Mouse (Mus musculus): ENCODE measurements around the gene Sox6.
"Not testable (repeated sequence)": the region's sequence is repeated elsewhere in the genome, so short reads cannot be mapped to it uniquely, and the experiment has no call there.

Gene Sox6

DNA sequence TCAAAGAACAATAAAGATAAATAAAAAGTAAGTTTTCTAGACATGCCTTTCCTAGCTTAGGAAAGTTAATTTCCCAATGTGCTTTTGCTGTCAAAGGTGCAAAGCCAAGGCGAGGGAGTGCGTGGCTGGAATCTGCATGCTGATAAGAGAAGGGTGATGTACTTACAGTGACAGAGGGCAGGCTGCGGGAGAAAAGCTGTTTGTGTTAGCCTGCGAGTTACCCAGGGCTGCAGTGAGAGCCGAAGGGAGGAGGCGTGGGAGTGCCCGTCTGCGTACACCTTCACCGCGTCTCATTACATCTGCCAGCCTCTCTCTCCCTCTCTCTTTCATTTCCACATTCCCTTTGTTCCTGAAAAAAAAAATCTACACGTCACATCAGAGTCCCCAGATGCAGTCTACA, at the start of gene Sox6:
Gene Sox6, minus strand, starts transcription at position 286 of the 400 bp plus-strand sequence.
- DNase-seq: no peak

DNA sequence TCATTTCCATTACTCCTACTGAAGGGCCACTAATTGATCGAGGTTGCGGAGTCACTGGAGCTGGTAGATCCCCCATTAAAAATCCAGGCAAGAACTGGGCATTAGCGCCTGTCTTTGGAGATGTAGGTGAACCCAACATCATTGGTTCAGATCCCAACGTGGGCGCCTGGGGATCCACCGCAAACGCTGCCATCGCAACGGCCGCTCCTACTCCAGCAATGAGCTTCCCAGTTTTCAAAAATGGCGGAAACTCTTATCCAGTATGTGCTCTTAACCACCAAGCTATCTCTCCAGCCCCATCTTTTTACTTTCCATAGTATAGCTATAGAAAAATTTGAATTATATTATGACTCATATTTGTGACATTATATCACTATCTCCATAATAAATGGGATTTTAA, 45.8 kb upstream of the Sox6 start, which contains the start of gene Gm4353:
Gene Gm4353, minus strand, starts transcription at position 270 of the 400 bp plus-strand sequence.
- not testable (repeated sequence) for DNase-seq

DNA sequence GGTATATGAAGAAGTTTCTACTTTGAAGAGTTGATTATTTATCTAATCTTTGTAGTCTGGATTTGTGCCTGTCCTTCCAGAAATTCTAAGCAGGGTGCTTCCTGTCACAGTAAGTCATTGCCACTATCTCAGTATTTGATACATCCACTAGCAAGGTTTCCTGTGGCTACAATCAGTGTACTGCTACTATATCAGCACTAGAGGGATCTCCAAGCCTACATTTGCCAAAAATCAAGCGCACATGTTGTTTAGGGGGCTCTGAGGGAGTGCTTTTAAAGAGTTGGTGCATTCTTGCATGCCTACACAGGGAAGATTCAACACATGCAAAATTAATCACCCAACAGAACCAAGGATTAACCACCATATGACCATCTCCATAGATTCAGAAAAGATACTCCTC, 22.1 kb upstream of the Sox6 start:
- DNase-seq: no peak

DNA sequence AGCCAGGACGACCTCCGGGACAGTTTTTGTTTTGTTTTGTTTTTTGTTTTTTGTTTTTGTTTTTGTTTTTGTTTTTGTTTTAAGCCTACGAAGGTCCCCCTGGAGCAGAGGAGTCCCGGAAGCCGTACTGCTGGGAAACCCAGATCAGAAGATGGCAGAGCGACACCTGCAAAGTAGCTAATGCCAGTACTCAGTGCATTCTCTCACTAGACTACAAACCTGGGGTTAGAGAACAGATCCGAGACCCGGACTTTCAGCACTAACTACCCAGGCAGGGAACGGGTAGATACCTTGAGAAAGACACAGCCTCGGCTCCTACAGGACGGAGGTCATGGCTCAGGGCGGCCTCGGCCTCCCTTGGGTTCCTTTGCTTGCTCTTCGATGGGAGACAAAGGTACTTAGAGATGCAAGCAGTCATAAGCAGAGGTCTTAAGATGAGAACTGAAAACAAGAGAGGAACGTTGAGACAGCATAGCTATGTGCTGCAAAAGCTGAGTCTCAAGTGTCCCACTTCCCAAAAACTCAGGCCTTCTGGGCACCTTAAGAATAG, 1.9 kb upstream of the Sox6 start:
- no peak for DNase-seq

DNA sequence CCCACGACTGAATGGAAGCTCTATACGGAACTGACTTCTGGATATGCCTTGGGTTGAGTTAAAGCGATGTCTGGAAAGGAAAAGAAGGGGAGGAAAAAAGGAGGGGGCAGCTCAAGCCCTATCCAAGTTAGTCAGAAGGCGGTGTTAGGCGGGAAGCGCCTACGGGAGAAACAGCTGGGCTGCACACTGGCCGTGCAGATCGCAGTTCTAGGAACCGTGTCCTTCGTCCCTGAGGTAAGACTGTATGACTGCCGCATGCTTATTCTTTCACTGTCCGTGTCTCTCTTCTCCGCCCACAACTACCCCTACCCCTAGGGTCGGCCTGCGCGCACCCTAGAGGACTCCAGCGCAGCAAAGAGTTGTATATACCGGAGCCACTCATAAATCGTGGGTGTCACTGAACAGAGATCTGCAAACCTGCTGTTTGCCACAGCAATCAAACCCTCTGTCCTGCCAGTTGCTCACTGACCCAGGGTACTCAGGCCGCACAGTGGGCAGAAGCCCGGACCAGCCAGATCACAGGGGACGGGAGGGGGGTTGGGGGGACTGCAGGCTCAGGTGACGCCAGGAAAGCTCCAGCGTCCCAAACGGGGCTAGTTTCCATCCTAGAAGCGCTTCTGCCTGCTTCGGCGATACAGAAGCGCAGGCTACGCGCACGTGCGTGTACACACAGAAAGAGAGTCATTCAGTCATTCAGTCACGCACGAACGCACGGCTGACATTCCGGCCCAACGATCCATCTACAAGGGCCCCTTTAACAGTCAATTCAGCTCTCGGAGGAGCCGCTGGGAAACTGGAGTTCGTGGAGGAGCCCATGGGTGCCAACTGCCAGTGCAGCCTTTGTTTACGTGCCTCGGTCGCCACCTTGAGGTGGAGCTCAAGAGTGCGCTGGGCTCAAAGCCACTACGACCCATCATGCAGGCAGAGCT, 1.2 kb upstream of the Sox6 start:
- peak; percentile 72 for DNase-seq

DNA sequence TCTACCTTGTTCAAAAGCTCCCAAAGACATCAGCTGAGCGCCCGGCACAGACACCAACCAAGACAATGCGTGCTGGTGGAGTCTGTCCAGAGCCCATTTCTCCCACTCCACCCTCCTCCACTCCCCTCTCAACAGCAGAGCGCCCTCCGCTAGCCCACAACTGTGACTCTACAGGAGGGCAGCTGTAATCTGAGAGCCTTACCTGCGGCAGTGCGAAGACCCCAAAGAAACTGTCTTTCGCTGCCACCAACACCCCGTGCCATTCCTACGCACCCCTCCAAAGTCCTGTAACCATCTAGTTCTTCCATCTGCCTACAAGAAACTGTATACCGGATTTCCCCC, 571 bp upstream of the Sox6 start, which contains the start of gene 1110004F10Rik:
Gene 1110004F10Rik, plus strand, starts transcription at position 202 of the 342 bp plus-strand sequence.
- DNase-seq: no peak

DNA sequence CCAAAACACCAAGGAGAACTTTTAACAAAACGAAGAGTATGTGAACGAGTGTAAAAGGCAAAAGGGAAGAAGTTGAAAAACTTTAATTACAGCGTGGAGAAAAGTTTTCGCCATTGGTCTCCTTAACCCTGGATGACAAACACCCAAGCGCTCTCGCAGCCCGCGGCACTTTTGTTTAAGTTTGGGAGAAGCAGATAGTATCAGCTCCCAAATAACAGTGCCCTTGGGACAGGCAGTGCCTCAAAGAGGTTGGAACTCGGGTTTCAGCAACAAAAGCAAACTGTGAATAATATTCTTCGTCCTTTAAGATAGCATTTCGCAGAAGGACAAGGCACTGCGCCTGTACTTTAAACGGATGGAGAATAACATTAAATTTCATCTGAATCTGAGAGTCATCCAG, 572 bp downstream of the Sox6 start:
- no peak for DNase-seq

DNA sequence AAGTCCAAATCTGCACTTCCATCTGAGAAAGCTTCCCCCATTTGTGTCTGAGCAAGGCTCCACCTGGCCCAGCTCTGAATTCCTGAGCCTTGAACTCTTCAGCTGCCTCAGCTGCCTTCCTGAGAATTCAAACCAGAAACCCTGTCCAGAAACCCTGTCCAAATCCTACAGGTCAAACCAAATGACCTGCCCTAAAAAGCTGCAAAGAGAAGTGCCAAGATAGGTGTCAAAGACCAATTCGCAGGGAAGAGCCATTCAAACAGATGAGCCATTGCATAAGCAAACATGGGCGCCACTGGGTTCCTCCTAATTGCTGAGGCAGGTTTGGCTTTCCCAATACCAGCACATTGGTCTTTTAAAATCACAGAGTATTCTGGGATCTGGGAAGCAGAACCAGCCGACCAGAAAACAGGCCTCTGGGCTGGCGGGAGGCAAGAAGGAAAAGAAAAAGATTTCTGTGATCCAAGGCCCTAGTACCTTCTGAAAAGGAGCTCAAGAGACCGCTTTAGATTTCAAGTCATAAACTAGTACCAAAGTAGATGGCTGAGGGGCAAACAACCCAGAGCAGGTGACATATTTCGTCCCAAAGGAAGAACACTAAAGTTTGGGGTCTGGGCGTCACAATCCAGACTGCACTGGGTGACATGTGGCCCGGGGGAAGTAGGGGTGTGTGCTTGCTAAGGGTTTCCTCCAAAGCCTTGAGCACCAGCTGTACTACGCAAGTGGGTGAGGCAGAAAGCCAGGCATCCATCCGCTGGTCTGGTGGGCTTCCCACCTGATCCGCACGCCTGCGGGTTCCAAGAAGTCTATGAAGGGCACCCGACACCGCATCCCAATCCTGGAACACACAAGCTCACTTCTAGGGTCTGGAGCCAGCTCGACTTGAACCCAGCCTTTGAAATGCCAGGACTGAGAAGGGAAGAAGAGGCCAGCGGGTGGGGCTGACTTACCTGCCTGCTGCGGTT, 1.7 kb downstream of the Sox6 start:
- no peak for DNase-seq

DNA sequence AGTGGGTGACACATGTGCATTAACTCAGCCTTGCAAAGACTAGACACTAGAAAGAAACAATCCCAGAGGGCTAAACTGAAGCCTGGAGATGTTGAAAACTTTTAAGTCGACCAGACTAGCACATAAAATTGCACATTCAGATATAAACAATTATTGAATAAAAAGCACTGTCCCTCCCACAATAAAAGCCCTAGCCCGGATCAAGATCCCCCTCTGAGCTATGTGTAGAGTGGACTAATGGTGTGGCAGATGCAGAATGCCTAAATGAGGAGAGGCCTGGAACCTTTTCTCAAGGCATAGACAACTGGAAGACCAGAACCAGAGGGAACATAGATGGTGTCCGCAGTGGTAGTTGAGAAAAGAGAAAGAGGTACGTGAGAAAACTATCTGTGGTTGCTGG, 3.1 kb downstream of the Sox6 start:
- no peak for DNase-seq

DNA sequence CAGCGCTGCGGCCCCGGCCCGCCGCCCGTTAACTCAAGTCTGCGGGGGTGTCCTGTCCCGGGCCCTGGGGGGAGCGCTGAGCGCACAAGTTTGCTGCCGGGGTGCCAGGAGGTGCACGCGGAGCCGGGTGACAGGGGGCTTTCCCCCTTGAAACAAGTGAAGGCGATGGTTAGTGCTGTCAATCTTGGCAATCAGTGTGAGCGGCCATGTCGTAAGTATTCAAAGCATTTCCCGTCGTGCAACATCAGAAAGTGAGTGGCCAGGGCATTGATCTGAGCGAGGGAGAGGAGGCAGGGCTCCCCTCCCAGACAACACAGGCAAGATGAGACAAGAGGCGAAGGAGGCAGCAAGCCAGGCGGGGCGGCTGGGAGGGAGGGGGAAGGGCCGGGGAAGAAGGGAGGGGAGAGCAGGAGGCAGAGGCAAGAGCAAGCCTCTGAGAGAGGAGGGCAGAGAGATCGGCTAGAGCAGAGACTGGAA, 4.3 kb downstream of the Sox6 start:
- no peak for DNase-seq

DNA sequence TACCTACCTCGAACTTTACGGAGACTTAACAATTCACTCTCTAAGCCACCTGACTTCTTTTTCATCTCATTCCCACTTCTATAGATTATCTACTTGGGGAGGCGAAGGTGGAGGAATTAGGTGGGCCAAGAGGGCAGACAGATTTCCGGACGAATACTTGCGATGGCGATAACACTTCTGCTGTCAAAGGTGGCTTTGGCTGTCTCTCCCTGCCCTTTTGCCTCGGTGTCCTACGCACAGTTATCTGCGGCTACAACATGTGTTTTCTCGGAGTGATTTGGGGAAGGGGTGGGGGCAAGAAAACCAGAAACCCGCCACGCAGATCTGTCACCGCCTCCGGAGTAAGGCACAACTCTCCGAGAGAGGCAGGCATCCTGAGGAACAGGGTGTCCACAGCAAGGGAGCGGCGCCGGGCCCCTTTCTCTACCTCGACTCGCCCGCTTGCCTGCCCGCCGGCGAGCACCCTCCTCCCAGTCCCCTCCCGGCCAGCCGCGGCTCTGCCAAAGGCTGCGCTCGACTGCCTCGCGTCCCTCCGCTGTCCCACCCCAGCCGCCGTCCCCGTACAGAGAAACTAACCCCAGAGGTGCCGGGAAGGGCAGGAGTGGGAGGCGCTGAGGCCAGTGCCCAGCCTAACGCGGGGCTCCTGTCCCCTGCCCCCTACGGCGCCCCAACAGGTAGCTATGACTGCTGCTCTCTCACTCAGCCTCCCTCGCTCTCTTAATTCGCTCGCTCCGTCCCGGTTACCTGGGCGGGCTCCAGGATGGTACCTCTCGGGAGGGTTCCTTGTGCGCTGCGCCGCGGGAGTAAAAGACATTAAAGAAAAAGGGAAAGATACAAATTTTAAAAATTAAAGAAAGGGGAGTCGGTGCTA, 5.0 kb downstream of the Sox6 start:
- no peak for DNase-seq

DNA sequence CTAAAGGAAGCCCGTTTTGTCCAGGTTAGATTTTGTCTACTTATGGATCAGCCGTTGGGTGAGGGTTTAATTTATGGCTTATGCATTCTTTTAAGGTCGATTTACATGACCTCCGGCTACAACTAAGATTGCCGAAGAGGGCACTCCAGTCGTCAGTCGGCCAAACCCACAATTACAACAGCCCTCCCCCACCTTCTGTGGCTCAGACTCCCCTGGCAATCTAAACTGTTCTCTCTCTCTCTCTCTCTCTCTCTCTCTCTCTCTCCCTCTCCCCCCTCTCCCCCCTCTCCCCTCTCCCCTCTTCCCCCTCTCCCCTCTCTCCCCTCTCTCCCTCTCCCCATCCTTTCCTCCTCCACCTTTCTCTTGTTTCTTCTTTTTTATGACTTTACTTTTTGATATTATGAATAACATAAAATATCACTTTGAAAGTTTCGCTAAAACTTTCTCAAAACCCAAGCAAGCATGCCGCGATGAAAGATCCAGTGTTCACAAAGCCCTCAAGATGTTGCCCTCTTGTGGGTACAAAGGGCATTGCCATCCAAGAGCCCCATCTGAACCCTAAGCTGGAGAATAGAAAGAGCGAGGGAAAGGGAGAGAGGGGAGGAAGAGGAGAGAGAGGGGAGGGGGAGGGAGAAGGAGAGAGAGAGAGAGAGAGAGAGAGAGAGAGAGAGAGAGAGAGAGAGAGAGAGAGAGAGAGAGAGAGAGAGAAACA, 5.8 kb downstream of the Sox6 start:
- no peak for DNase-seq

DNA sequence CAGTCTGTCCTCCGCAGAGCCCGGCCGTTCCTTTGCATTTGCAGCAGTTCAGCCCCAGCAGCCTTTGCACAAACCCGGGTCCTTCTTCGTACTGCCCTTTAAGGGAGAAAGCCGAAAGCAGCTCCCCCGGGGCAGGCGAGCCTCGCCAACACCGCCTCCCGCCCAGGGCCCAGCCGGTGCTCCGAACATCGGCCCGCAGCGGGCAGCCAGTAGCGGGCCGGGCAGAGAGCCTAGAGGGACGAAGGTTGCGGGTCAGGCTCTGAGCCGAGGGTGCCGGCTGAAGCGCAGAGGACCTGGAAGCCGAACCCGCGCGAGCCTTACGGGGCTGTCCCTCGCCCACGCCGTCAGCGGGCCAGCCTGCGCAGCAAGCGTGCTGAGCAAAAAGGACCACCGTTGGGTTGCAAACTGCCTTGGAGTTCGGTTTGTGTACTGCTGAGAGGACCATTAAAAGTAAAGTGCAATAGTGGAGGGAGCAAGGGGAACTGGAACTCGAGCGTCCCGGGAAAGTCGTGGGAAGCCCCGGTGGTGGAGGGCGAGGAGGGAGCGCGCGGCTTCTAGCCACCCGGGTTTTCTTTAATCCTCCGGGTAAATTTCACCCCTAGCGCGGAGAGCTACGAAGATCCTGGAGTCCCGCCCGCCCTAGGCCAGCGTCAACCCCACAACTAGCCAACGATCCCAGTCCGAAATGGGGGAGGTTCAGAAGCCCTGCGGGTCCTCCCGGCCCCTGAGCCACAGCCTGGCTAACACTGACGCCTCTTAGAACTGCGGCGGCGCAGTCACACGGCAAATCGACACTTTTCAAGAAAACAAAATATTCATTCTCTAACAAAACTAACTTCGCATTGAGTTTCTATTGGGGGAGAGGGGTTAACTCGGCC, 6.6 kb downstream of the Sox6 start:
- no peak for DNase-seq

DNA sequence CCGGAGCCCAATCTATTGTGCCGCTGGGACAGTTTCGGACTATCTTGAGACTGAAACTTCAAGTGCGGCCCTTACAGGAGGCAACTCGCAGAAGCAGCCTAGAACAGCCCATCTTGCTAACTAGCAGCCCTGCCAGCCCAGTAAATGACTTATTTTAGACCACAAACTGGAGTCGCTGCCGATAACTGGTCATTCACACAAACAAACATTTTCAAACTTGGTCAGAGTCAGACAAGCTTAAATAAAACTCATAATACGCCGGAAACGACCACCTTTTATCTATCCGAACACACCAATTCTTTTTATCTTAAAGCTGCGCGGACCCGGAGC, 7.2 kb downstream of the Sox6 start:
- DNase-seq: no peak

DNA sequence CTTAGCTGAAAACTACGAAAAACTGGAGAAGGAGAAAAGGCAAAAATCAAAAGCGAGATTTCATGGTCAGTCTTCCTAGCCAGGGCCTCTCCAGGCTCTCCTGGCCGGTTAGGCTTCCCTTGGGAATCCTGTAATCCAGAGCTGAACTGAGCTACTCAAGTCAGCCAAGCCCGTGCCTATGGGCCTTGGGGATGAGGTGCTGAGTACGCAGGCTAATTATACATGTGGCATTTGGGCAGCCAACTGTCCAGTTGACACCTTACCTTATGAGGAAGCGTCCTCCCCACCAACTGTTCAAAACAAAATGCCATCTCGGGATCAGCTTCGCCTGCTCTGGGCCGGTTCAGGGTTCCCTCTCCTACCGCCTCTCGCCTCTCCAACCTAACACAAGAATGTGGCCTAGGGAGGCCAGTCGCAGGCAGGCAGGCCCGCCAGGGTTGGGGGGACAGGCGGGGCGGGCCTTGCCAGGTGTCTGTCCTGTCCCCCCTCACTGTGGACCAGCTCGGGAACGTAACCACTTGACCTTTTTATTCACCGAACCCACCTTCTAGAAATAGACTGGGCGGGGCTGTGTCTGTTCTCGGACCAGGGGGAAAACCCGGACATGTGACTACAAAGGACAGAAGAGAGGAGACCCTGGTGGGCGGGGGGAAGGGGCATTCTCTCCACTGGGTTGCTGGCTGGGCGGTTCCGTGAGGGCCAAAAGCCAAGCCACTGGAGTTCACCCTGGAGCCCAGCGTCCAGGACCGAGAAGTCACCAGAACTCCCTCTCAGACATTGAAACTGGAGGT, 7.8 kb downstream of the Sox6 start:
- DNase-seq: no peak

DNA sequence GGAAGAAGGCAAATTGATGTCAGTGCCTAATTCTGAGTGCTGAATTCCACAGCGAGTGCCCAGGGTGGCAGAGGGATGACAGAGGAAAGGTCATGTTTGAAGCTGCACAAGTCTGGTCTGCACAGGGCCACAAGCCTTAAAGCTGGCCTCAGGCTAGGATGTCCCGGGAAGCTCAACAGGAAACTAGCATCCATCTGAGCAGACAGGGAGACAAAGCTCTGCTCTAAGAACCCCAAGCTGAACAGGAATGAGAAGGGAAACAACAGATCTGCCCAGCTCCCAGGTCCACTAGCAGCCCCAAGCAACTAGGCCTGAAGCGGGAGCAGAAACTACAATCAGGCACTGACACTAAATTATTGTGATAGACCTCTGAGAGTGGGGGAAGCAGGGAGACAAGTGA, 8.6 kb downstream of the Sox6 start:
- no peak for DNase-seq

DNA sequence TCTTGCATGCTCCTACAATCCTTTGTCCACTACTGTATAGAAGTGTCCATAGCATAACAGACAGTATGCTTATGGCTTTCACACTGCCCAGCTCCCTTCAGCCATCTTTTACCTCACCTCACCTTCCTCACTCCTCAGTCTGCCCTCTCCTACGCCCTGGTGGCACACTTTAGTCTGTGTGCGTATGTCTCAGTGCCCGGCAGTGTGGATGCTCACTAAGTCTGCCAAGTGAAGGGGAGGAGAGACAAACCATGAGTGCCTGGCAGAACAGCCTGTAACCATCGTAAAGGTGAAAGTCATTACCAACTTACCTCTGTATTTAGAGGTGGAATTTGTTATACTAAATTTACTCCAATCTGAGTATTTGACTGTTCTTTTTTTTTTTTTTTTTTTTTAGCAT, 35.9 kb downstream of the Sox6 start:
- DNase-seq: no peak

DNA sequence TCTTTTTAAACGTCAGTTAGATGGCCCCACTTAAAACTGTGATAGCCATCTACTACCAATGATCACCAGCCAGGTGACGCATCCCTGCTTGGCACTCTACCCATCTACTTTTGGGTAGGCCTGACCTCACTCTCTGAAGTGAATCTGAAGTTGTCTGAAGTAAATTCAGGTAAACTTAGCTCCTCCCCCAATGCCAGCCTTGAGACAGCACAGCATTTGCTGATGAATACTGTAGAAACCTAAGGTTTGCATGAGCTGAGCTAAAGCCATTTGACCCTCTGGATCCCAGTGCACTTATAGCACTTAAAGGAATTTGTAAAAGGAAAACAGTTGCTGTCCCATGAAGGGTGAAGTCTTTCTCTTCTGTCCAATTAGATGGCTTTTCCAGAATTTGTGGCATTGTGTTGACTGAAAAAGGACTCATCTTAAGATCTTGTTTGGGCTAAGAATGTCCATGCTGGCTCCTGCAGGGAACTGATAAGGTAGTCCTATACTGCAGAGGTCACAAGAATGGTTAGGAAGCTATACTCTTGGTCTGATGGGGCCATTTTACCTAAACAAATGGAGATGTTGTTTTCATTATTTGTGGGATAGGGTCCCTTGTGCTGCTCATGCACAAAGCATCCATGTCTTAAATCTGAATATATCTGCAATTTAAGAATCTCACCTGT, 50.4 kb downstream of the Sox6 start:
- no peak for DNase-seq

DNA sequence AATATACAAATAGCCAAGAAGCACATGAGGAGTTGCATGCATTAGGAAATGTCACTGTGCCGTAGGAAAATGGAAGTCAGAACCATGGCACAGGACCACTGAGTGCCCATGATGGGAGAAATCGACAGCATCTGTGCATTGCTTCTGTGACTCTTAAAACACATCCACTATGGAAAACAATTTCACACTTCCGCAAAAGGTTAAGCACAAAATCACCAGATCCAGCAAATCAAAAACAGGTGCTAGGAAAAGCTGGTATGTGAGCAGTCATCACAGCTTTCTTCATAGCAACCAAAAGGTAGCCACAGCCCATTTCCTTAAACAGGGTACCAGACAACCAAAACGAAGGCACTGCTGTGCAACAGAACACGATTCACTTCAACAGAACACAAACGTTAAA, 52.9 kb downstream of the Sox6 start:
- DNase-seq: no peak
